Mouse (Mus musculus) liver, embryonic 15.5 days (tissue): ENCODE results near the gene H1f0. TPM values are rescaled to one million over a fixed set of nuclear protein-coding genes. Genes with fewer than 3 reads are reported as not detected.
A peak's percentile ranks its signal among the peaks of the same experiment; 100 is the strongest.

Source experiments
- ATAC-seq: fragments of 200-750 bp; cut with Nextera tagmentation; 2 replicates; pipeline ENCODE4 v1.8.0; 2017; ENCODE audit warnings: moderate number of reproducible peaks, mild to moderate bottlenecking, moderate library complexity; ENCODE audit not compliant: insufficient read depth
- H3K27ac ChIP-seq: fragments of 300-500 bp; sonication (generic); replicated peaks from 2 replicates; pipeline ENCODE4 v1.5.1; 2015; ENCODE audit warnings: mild to moderate bottlenecking, inconsistent platforms
- H3K27me3 ChIP-seq: fragments of 300-500 bp; sonication (generic); 2 replicates; pipeline ENCODE4 v1.6.1; 2015; ENCODE audit warnings: mild to moderate bottlenecking, inconsistent platforms
- H3K36me3 ChIP-seq: fragments of 300-500 bp; sonication (generic); replicated peaks from 2 replicates; pipeline ENCODE4 v1.6.1; 2015; ENCODE audit warnings: moderate library complexity, mild to moderate bottlenecking, inconsistent platforms
- H3K4me1 ChIP-seq: fragments of 300-500 bp; sonication (generic); replicated peaks from 2 replicates; pipeline ENCODE4 v1.6.1; 2015; ENCODE audit warnings: inconsistent platforms
- H3K4me2 ChIP-seq: fragments of 300-500 bp; sonication (generic); 2 replicates; pipeline ENCODE4 v1.6.1; 2015; ENCODE audit warnings: moderate library complexity, mild to moderate bottlenecking, inconsistent platforms
- H3K4me3 ChIP-seq: fragments of 300-500 bp; sonication (generic); replicated peaks from 2 replicates; pipeline ENCODE4 v1.5.1; 2015; ENCODE audit warnings: mild to moderate bottlenecking, inconsistent platforms
- H3K9ac ChIP-seq: fragments of 300-500 bp; sonication (generic); 2 replicates; pipeline ENCODE4 v1.6.1; 2015; ENCODE audit warnings: moderate library complexity, mild to moderate bottlenecking, inconsistent platforms
- H3K9me3 ChIP-seq: fragments of 300-500 bp; sonication (generic); replicated peaks from 2 replicates; pipeline ENCODE4 v1.6.1; 2016; ENCODE audit warnings: inconsistent platforms
- WGBS: fragments of 180-500 bp; shearing (Covaris S2); methylation state at CpG from one replicate; pipeline ENCODE4 v1.1.7; 2015; ENCODE audit warnings: mixed read lengths; ENCODE audit not compliant: insufficient replicate concordance; 5-methylcytosine and 5-hydroxymethylcytosine counted together
- polyA plus RNA-seq: library from polyadenylated mRNA; unstranded; fragments of >200 nt; fragmentation: Nextera tagmentation; extraction: Ambion mirVana; gene quantifications from 2 replicates; pipeline ENCODE4 v1.2.1, GENCODE M21; 2015

Gene H1f0
- polyA plus RNA-seq, 1 experiment from 2014 or later: 121 TPM

GRCm38 (mm10) chr15:78990970-78991525 is 37.2 kb upstream of the H1f0 start:
- H3K4me3 ChIP-seq: no peak overlapping the region
- H3K36me3 ChIP-seq: peaks cover 92% of the 10 kb centered on the region
- H3K27me3 ChIP-seq: no peaks in the 10 kb centered on the region
- H3K9me3 ChIP-seq: no peaks in the 10 kb centered on the region
- 89% methylated on average over 25 of the region's 25 CpGs for WGBS
- H3K27ac ChIP-seq: no peak overlapping the region
- peaks cover 22% of the 10 kb centered on the region for H3K4me1 ChIP-seq
- H3K4me2 ChIP-seq: no peak overlapping the region
- no peak for ATAC-seq
- no peak overlapping the region for H3K9ac ChIP-seq

GRCm38 (mm10) chr15:78992235-78992634 is 36.0 kb upstream of the H1f0 start:
- H3K4me2 ChIP-seq: no peak overlapping the region
- peaks cover 85% of the 10 kb centered on the region for H3K36me3 ChIP-seq
- no peaks in the 10 kb centered on the region for H3K9me3 ChIP-seq
- H3K9ac ChIP-seq: no peak overlapping the region
- ATAC-seq: no peak
- no peaks in the 10 kb centered on the region for H3K27me3 ChIP-seq
- WGBS: 83% methylated on average over 7 of the region's 7 CpGs
- peaks cover 21% of the 10 kb centered on the region for H3K4me1 ChIP-seq
- no peak overlapping the region for H3K4me3 ChIP-seq
- H3K27ac ChIP-seq: no peak overlapping the region

GRCm38 (mm10) chr15:78992925-78993324 is 35.3 kb upstream of the H1f0 start:
- H3K36me3 ChIP-seq: peaks cover 80% of the 10 kb centered on the region
- H3K9ac ChIP-seq: no peak overlapping the region
- no peak for ATAC-seq
- no peak overlapping the region for H3K4me2 ChIP-seq
- H3K4me3 ChIP-seq: no peak overlapping the region
- H3K9me3 ChIP-seq: no peaks in the 10 kb centered on the region
- no peaks in the 10 kb centered on the region for H3K27me3 ChIP-seq
- H3K27ac ChIP-seq: no peak overlapping the region
- WGBS: 94% methylated on average over 24 of the region's 24 CpGs
- H3K4me1 ChIP-seq: peaks cover 20% of the 10 kb centered on the region

- ATAC-seq: no peak
- Histone ChIP-seq H3K4me1 (peaks cover 14% of the 10 kb centered on the region), H3K4me2 (no peak overlapping the region), H3K9ac (no peak overlapping the region), H3K4me3 (no peak overlapping the region), H3K9me3 (no peaks in the 10 kb centered on the region), H3K36me3 (peaks cover 68% of the 10 kb centered on the region), H3K27ac (0 out of 2 replicates have a peak overlapping the region, but pooled peaks have one; percentile 33), H3K27me3 (no peaks in the 10 kb centered on the region)
- 54% methylated on average over 4 of the region's 4 CpGs for WGBS
Observed at GRCm38 (mm10) chr15:78995916-78996315, 32.3 kb upstream of the H1f0 start.

- Histone ChIP-seq H3K36me3 (peaks cover 68% of the 10 kb centered on the region), H3K27me3 (no peaks in the 10 kb centered on the region), H3K27ac (peak overlapping the region; percentile 33; the same call in 1 of the 2 replicates), H3K4me2 (no peak overlapping the region; the same call in 1 of the 2 replicates), H3K9ac (no peak overlapping the region), H3K4me3 (no peak overlapping the region), H3K4me1 (peaks cover 14% of the 10 kb centered on the region), H3K9me3 (no peaks in the 10 kb centered on the region)
- no peak for ATAC-seq
- WGBS: 58% methylated on average over 3 of the region's 3 CpGs
Observed at GRCm38 (mm10) chr15:78996663-78997062, 31.6 kb upstream of the H1f0 start.

GRCm38 (mm10) chr15:78998348-78998747 is 29.9 kb upstream of the H1f0 start:
- no peak overlapping the region for H3K27ac ChIP-seq
- no peaks in the 10 kb centered on the region for H3K9me3 ChIP-seq
- H3K4me1 ChIP-seq: peaks cover 14% of the 10 kb centered on the region
- H3K27me3 ChIP-seq: no peaks in the 10 kb centered on the region
- no peak overlapping the region for H3K4me3 ChIP-seq
- H3K36me3 ChIP-seq: peaks cover 68% of the 10 kb centered on the region
- H3K9ac ChIP-seq: no peak overlapping the region
- 67% methylated on average over 8 of the region's 8 CpGs for WGBS
- no peak overlapping the region for H3K4me2 ChIP-seq
- no peak for ATAC-seq

- Histone ChIP-seq H3K36me3 (peaks cover 67% of the 10 kb centered on the region), H3K27ac (no peak overlapping the region), H3K4me3 (no peak overlapping the region), H3K9ac (no peak overlapping the region), H3K27me3 (no peaks in the 10 kb centered on the region), H3K9me3 (no peaks in the 10 kb centered on the region), H3K4me1 (peaks cover 14% of the 10 kb centered on the region), H3K4me2 (no peak overlapping the region)
- WGBS: 80% methylated on average over 11 of the region's 11 CpGs
- ATAC-seq: no peak
Observed at GRCm38 (mm10) chr15:78999586-78999985, 28.7 kb upstream of the H1f0 start.

- no peak overlapping the region for H3K27ac ChIP-seq
- no peak for ATAC-seq
- H3K27me3 ChIP-seq: no peaks in the 10 kb centered on the region
- no peak overlapping the region for H3K4me2 ChIP-seq
- H3K4me3 ChIP-seq: no peak overlapping the region
- 65% methylated on average over 7 of the region's 7 CpGs for WGBS
- H3K4me1 ChIP-seq: peaks cover 14% of the 10 kb centered on the region
- H3K36me3 ChIP-seq: peaks cover 66% of the 10 kb centered on the region
- no peaks in the 10 kb centered on the region for H3K9me3 ChIP-seq
- H3K9ac ChIP-seq: no peak overlapping the region
Observed at GRCm38 (mm10) chr15:79000357-79000791, 27.9 kb upstream of the H1f0 start.

GRCm38 (mm10) chr15:79001559-79001958 is 26.7 kb upstream of the H1f0 start:
- peaks cover 70% of the 10 kb centered on the region for H3K36me3 ChIP-seq
- peaks cover 3% of the 10 kb centered on the region for H3K4me1 ChIP-seq
- no peaks in the 10 kb centered on the region for H3K9me3 ChIP-seq
- H3K27ac ChIP-seq: no peak overlapping the region
- no peak for ATAC-seq
- H3K4me2 ChIP-seq: no peak overlapping the region
- no peak overlapping the region for H3K9ac ChIP-seq
- H3K4me3 ChIP-seq: no peak overlapping the region
- H3K27me3 ChIP-seq: no peaks in the 10 kb centered on the region
- 85% methylated on average over 5 of the region's 5 CpGs for WGBS

- no peaks in the 10 kb centered on the region for H3K9me3 ChIP-seq
- no peaks in the 10 kb centered on the region for H3K4me1 ChIP-seq
- no peak; the same call in 1 of the 2 replicates for ATAC-seq
- H3K27me3 ChIP-seq: no peaks in the 10 kb centered on the region
- no peak overlapping the region for H3K4me3 ChIP-seq
- no peak overlapping the region for H3K4me2 ChIP-seq
- WGBS: 73% methylated on average over 19 of the region's 19 CpGs
- peaks cover 73% of the 10 kb centered on the region for H3K36me3 ChIP-seq
- H3K27ac ChIP-seq: no peak overlapping the region
- H3K9ac ChIP-seq: no peak overlapping the region
Observed at GRCm38 (mm10) chr15:79002036-79002435, 26.2 kb upstream of the H1f0 start.

- H3K9me3 ChIP-seq: no peaks in the 10 kb centered on the region
- no peak overlapping the region for H3K9ac ChIP-seq
- no peaks in the 10 kb centered on the region for H3K4me1 ChIP-seq
- no peak overlapping the region for H3K27ac ChIP-seq
- WGBS: 75% methylated on average over 3 of the region's 3 CpGs
- H3K4me2 ChIP-seq: no peak overlapping the region
- H3K27me3 ChIP-seq: no peaks in the 10 kb centered on the region
- no peak for ATAC-seq
- H3K4me3 ChIP-seq: no peak overlapping the region
- peaks cover 73% of the 10 kb centered on the region for H3K36me3 ChIP-seq
Observed at GRCm38 (mm10) chr15:79003079-79003478, 25.2 kb upstream of the H1f0 start.

- 77% methylated on average over 9 of the region's 9 CpGs for WGBS
- no peak for ATAC-seq
- H3K4me1 ChIP-seq: no peaks in the 10 kb centered on the region
- H3K36me3 ChIP-seq: peaks cover 59% of the 10 kb centered on the region
- H3K9me3 ChIP-seq: no peaks in the 10 kb centered on the region
- H3K4me3 ChIP-seq: no peak overlapping the region
- H3K27me3 ChIP-seq: no peaks in the 10 kb centered on the region
- no peak overlapping the region for H3K27ac ChIP-seq
- no peak overlapping the region for H3K4me2 ChIP-seq
- H3K9ac ChIP-seq: no peak overlapping the region
Observed at GRCm38 (mm10) chr15:79005581-79005980, 22.7 kb upstream of the H1f0 start.
